Mouse (Mus musculus) G1E (cell line): ENCODE data around the gene Jazf1. TPM values are rescaled to one million over a fixed set of nuclear protein-coding genes. Genes with fewer than 3 reads are reported as not detected.

Experiments
- ATAC-seq: 2 replicates; pipeline ENCODE4 v1.8.0; 2016; ENCODE audit warnings: mild to moderate bottlenecking; ENCODE audit not compliant: insufficient number of reproducible peaks, poor library complexity, low FRiP score, severe bottlenecking; ENCODE audit errors: extremely low read depth
- DNase-seq: peaks from one replicate; pipeline ENCODE4 v3.0.0; 2012; ENCODE audit warnings: low spot score
- H3K27me3 ChIP-seq: 2 replicates; pipeline ENCODE4 v1.6.1; 2012; ENCODE audit warnings: mild to moderate bottlenecking, low read length, inconsistent platforms; ENCODE audit not compliant: insufficient read depth
- H3K36me3 ChIP-seq: replicated peaks from 2 replicates; pipeline ENCODE3; 2012; ENCODE audit warnings: mild to moderate bottlenecking, inconsistent platforms
- H3K4me1 ChIP-seq: 2 replicates; pipeline ENCODE4 v1.6.1; 2012; ENCODE audit warnings: low read depth, low read length, inconsistent platforms, mixed read lengths; ENCODE audit not compliant: insufficient read depth
- H3K4me3 ChIP-seq: 2 replicates; pipeline ENCODE4 v1.5.1; 2012; ENCODE audit warnings: low read depth, mild to moderate bottlenecking, inconsistent platforms, low read length, moderate library complexity, mixed read lengths
- H3K9me3 ChIP-seq: replicated peaks from 2 replicates; pipeline ENCODE4 v1.6.1; 2012; ENCODE audit warnings: inconsistent platforms
- CTCF ChIP-seq: IDR thresholded peaks from 2 replicates; pipeline ENCODE4 v1.5.1; 2012; ENCODE audit warnings: low read depth, low read length, inconsistent platforms, mixed read lengths
- GATA1 ChIP-seq: IDR thresholded peaks from 2 replicates; pipeline ENCODE4 v1.6.1; 2012; ENCODE audit warnings: borderline replicate concordance, low read length, inconsistent platforms, mixed read lengths
- GATA2 ChIP-seq: IDR thresholded peaks from 2 replicates; pipeline ENCODE4 v1.6.1; 2012; ENCODE audit warnings: low read depth, low read length, inconsistent platforms, borderline replicate concordance
- POLR2AphosphoS5 ChIP-seq: IDR thresholded peaks from 2 replicates; pipeline ENCODE4 v1.6.1; 2012; ENCODE audit warnings: low read depth, low read length, inconsistent platforms; ENCODE audit not compliant: insufficient replicate concordance
- TAL1 ChIP-seq: conservative IDR thresholded peaks from 2 replicates; pipeline ENCODE4 v1.6.1; 2012; ENCODE audit warnings: low read depth, low read length, inconsistent platforms, mixed read lengths
- polyA plus RNA-seq: library from polyadenylated mRNA; stranded (reverse); fragments of >175 nt; gene quantifications from 2 replicates; pipeline ENCODE4 v1.2.3, GENCODE M21; 2012
- total RNA-seq, 2 experiments: library from RNA; stranded (forward) in 1 of 2; stranded (reverse) in 1 of 2; fragments of 200-1000 nt in 1 of 2; fragments of >200 nt in 1 of 2; fragmentation: Nextera tagmentation in 1 of 2; gene quantifications; 2 replicates each; pipeline ENCODE4 v1.2.3; 2014 to 2017

The Jazf1 gene
- total and polyA plus RNA-seq, 3 experiments: not detected

GRCm38 (mm10) chr6:53038176-53038575, 30.3 kb downstream of the Jazf1 start:
- ATAC-seq: no peak
- H3K4me1 ChIP-seq: no peaks in the 10 kb centered on the region

GRCm38 (mm10) chr6:53034362-53035011, 33.9 kb downstream of the Jazf1 start:
- Histone ChIP-seq H3K9me3 (no peaks in the 10 kb centered on the region), H3K4me1 (no peaks in the 10 kb centered on the region), H3K36me3 (no peaks in the 10 kb centered on the region), H3K27me3 (no peaks in the 10 kb centered on the region), H3K4me3 (no peak overlapping the region)
- no peak for ATAC-seq
- TF ChIP-seq GATA1 (no peak), TAL1 (no peak), GATA2 (no peak), CTCF (no peak), POLR2AphosphoS5 (no peak)
- no peak for DNase-seq

More at GRCm38 (mm10) chr6:53038176-53038575, 30.3 kb downstream of the Jazf1 start:
- H3K9me3 ChIP-seq: no peaks in the 10 kb centered on the region
- no peaks in the 10 kb centered on the region for H3K27me3 ChIP-seq
- H3K36me3 ChIP-seq: no peaks in the 10 kb centered on the region
- TF ChIP-seq GATA1 (no peak), TAL1 (no peak), GATA2 (no peak), POLR2AphosphoS5 (no peak), CTCF (no peak)
- H3K4me3 ChIP-seq: no peak overlapping the region
- DNase-seq: no peak

- H3K4me3 ChIP-seq: no peak overlapping the region
- no peaks in the 10 kb centered on the region for H3K4me1 ChIP-seq
- no peak for ATAC-seq
- TF ChIP-seq CTCF (0 out of 2 replicates have a peak, but pooled peaks have one; percentile 14), GATA2 (no peak), POLR2AphosphoS5 (no peak), GATA1 (no peak)
- H3K36me3 ChIP-seq: no peaks in the 10 kb centered on the region
- no peaks in the 10 kb centered on the region for H3K27me3 ChIP-seq
- no peak for DNase-seq
- no peaks in the 10 kb centered on the region for H3K9me3 ChIP-seq
Measured at GRCm38 (mm10) chr6:53032730-53033484, 35.5 kb downstream of the Jazf1 start.

- H3K27me3 ChIP-seq: no peaks in the 10 kb centered on the region
- no peaks in the 10 kb centered on the region for H3K9me3 ChIP-seq
- DNase-seq: no peak
- no peak overlapping the region for H3K4me3 ChIP-seq
- no peaks in the 10 kb centered on the region for H3K4me1 ChIP-seq
- no peak for TF ChIP-seq TAL1
- no peak for TF ChIP-seq GATA1
- no peak for TF ChIP-seq GATA2
- TF ChIP-seq POLR2AphosphoS5: no peak
- TF ChIP-seq CTCF: no peak
- no peaks in the 10 kb centered on the region for H3K36me3 ChIP-seq
- ATAC-seq: no peak
Measured at GRCm38 (mm10) chr6:53022069-53022468, 46.4 kb downstream of the Jazf1 start.

GRCm38 (mm10) chr6:53021081-53021480, 47.4 kb downstream of the Jazf1 start:
- DNase-seq: no peak
- Histone ChIP-seq H3K27me3 (no peaks in the 10 kb centered on the region), H3K9me3 (no peaks in the 10 kb centered on the region), H3K4me3 (no peak overlapping the region), H3K4me1 (no peaks in the 10 kb centered on the region), H3K36me3 (no peaks in the 10 kb centered on the region)
- no peak for ATAC-seq
- TF ChIP-seq GATA2 (no peak), CTCF (no peak), POLR2AphosphoS5 (no peak), GATA1 (no peak), TAL1 (no peak)

GRCm38 (mm10) chr6:53017357-53018205, 50.9 kb downstream of the Jazf1 start:
- H3K27me3 ChIP-seq: no peaks in the 10 kb centered on the region
- no peaks in the 10 kb centered on the region for H3K4me1 ChIP-seq
- ATAC-seq: no peak
- DNase-seq: no peak
- no peaks in the 10 kb centered on the region for H3K36me3 ChIP-seq
- H3K4me3 ChIP-seq: no peak overlapping the region
- TF ChIP-seq CTCF (no peak), GATA2 (no peak), GATA1 (no peak), POLR2AphosphoS5 (no peak), TAL1 (no peak)
- H3K9me3 ChIP-seq: no peaks in the 10 kb centered on the region
